Mouse (Mus musculus): ENCODE measurements around the gene Mcrip2.

- TF ChIP-seq CTCF (IDR thresholded peaks at IDR 0.05; ENCODE audit: extremely low read depth, insufficient read depth, low read length) (no peak), POLR2A (IDR thresholded peaks at IDR 0.05; ENCODE audit: extremely low read depth, insufficient read depth, low read length) (no peak)
Observed at GRCm38 (mm10) chr17:25828223-25828594, 40.4 kb downstream of the Mcrip2 start.

Measured in cortical plate, adult 2 months (tissue).